Mouse (Mus musculus) lung, postnatal 0 days (tissue): ENCODE data around the gene Jph3. TPM values are rescaled to one million over a fixed set of nuclear protein-coding genes. Genes with fewer than 3 reads are reported as not detected.

Experiments
- ATAC-seq: fragments of 200-750 bp; cut with Nextera tagmentation; 2 replicates; pipeline ENCODE4 v1.8.0; 2017; ENCODE audit warnings: moderate library complexity
- DNase-seq: peaks from one replicate; pipeline ENCODE4 v3.0.0-alpha.2; 2016; ENCODE audit warnings: low spot score
- H3K27ac ChIP-seq: fragments of 300-500 bp; sonication (generic); 2 replicates; pipeline ENCODE4 v1.5.1; 2014; ENCODE audit warnings: antibody characterized with exemption, mild to moderate bottlenecking, low read length, mixed read lengths
- H3K27me3 ChIP-seq: fragments of 300-500 bp; sonication (generic); replicated peaks from 2 replicates; pipeline ENCODE4 v1.6.1; 2014; ENCODE audit warnings: low read length, mixed read lengths; ENCODE audit not compliant: insufficient read depth
- H3K36me3 ChIP-seq: fragments of 300-500 bp; sonication (generic); 2 replicates; pipeline ENCODE4 v1.6.1; 2014; ENCODE audit warnings: low read length, mixed read lengths; ENCODE audit not compliant: insufficient read depth
- H3K4me1 ChIP-seq: fragments of 300-500 bp; sonication (generic); 2 replicates; pipeline ENCODE4 v1.6.1; 2014; ENCODE audit warnings: antibody characterized with exemption, low read depth, low read length, mixed read lengths; ENCODE audit not compliant: insufficient read depth
- H3K4me2 ChIP-seq: fragments of 300-500 bp; sonication (generic); replicated peaks from 2 replicates; pipeline ENCODE4 v1.6.1; 2014; ENCODE audit warnings: low read depth, mild to moderate bottlenecking, low read length, moderate library complexity, mixed read lengths
- H3K4me3 ChIP-seq: fragments of 300-500 bp; sonication (generic); 2 replicates; pipeline ENCODE4 v1.5.1; 2014; ENCODE audit warnings: low read depth, low read length
- H3K9ac ChIP-seq: fragments of 300-500 bp; sonication (generic); replicated peaks from 2 replicates; pipeline ENCODE4 v1.6.1; 2014; ENCODE audit warnings: low read depth, mild to moderate bottlenecking
- H3K9me3 ChIP-seq: fragments of 300-500 bp; sonication (generic); 2 replicates; pipeline ENCODE4 v1.6.1; 2016; ENCODE audit warnings: low read length, mixed read lengths
- CTCF ChIP-seq: IDR thresholded peaks from 2 replicates; pipeline ENCODE4 v1.5.1; 2016; ENCODE audit warnings: antibody characterized with exemption, mild to moderate bottlenecking
- EP300 ChIP-seq: IDR thresholded peaks from 2 replicates; pipeline ENCODE4 v1.6.1; 2016; ENCODE audit warnings: antibody characterized with exemption, mild to moderate bottlenecking, control low read depth
- WGBS: fragments of 180-500 bp; shearing (Covaris S2); extraction: QIAGEN DNeasy Blood & Tissue Kit; methylation state at CpG from one replicate; pipeline ENCODE4 v1.1.7; 2014; 5-methylcytosine and 5-hydroxymethylcytosine counted together
- polyA plus RNA-seq: library from polyadenylated mRNA; unstranded; fragments of >200 nt; fragmentation: Nextera tagmentation; extraction: Ambion mirVana; gene quantifications from 2 replicates; pipeline ENCODE4 v1.2.1, GENCODE M21; 2015

The Jph3 gene
- polyA plus RNA-seq, 1 experiment from 2014 or later, result 0.08 TPM

- Histone ChIP-seq H3K9me3 (no peaks in the 10 kb centered on the region), H3K4me2 (no peak overlapping the region), H3K36me3 (no peaks in the 10 kb centered on the region), H3K27ac (no peak overlapping the region), H3K9ac (no peak overlapping the region), H3K4me1 (no peaks in the 10 kb centered on the region), H3K4me3 (no peak overlapping the region), H3K27me3 (peaks cover 10% of the 10 kb centered on the region)
- DNase-seq (no peak), ATAC-seq (no peak)
- WGBS, result 58% methylated on average over 12 of the region's 12 CpGs
- TF ChIP-seq CTCF, result no peak
- TF ChIP-seq EP300, result no peak
These were observed 5.6 kb upstream of the Jph3 start for GRCm38 (mm10) chr8:121723846-121724245.

GRCm38 (mm10) chr8:121727164-121727563 lies 2.3 kb upstream of the Jph3 start:
- Histone ChIP-seq H3K9me3 (no peaks in the 10 kb centered on the region), H3K27ac (no peak overlapping the region), H3K4me1 (no peaks in the 10 kb centered on the region), H3K27me3 (peaks cover 40% of the 10 kb centered on the region), H3K9ac (no peak overlapping the region), H3K36me3 (no peaks in the 10 kb centered on the region), H3K4me2 (no peak overlapping the region), H3K4me3 (no peak overlapping the region)
- 45% methylated on average over 3 of the region's 3 CpGs for WGBS
- DNase-seq, result no peak
- ATAC-seq, result no peak
- TF ChIP-seq CTCF (no peak), EP300 (no peak)

GRCm38 (mm10) chr8:121729754-121730153 lies 331 bp downstream of the Jph3 start:
- H3K4me3 ChIP-seq, result peak overlapping the region; percentile 26; the same call in 1 of the 2 replicates

GRCm38 (mm10) chr8:121730170-121730569 lies 747 bp downstream of the Jph3 start:
- WGBS, result 0% methylated on average over 28 of the region's 60 CpGs
- no peak for DNase-seq
- H3K4me3 ChIP-seq, result peak overlapping the region; percentile 26; the same call in 1 of the 2 replicates
- peaks cover 50% of the 10 kb centered on the region for H3K27me3 ChIP-seq
- H3K9me3 ChIP-seq, result no peaks in the 10 kb centered on the region
- H3K4me2 ChIP-seq, result peak overlapping the region; percentile 62
- H3K27ac ChIP-seq, result no peak overlapping the region
- H3K36me3 ChIP-seq, result no peaks in the 10 kb centered on the region
- H3K9ac ChIP-seq, result no peak overlapping the region
- no peaks in the 10 kb centered on the region for H3K4me1 ChIP-seq
- no peak for TF ChIP-seq CTCF
- TF ChIP-seq EP300, result no peak
- ATAC-seq, result no peak

More at GRCm38 (mm10) chr8:121729754-121730153, 331 bp downstream of the Jph3 start:
- peak overlapping the region; percentile 62 for H3K4me2 ChIP-seq
- H3K9me3 ChIP-seq, result no peaks in the 10 kb centered on the region
- ATAC-seq (no peak), DNase-seq (no peak)
- H3K27ac ChIP-seq, result no peak overlapping the region
- TF ChIP-seq CTCF (no peak), EP300 (no peak)
- 1% methylated on average over 23 of the region's 54 CpGs for WGBS
- H3K4me1 ChIP-seq, result no peaks in the 10 kb centered on the region
- peaks cover 50% of the 10 kb centered on the region for H3K27me3 ChIP-seq
- no peaks in the 10 kb centered on the region for H3K36me3 ChIP-seq
- no peak overlapping the region for H3K9ac ChIP-seq

- Histone ChIP-seq H3K9ac (no peak overlapping the region), H3K4me3 (no peak overlapping the region), H3K4me1 (no peaks in the 10 kb centered on the region), H3K4me2 (peak overlapping the region; percentile 62; the same call in 1 of the 2 replicates), H3K27ac (no peak overlapping the region), H3K9me3 (no peaks in the 10 kb centered on the region), H3K36me3 (no peaks in the 10 kb centered on the region), H3K27me3 (peaks cover 54% of the 10 kb centered on the region)
- no peak for DNase-seq
- TF ChIP-seq CTCF, result no peak
- no peak for TF ChIP-seq EP300
- no peak for ATAC-seq
- under 1% methylated on average over 36 of the region's 37 CpGs for WGBS
These were observed 1.2 kb downstream of the Jph3 start for GRCm38 (mm10) chr8:121730646-121731045.

GRCm38 (mm10) chr8:121731060-121731459 lies 1.6 kb downstream of the Jph3 start:
- ATAC-seq (no peak), DNase-seq (no peak)
- Histone ChIP-seq H3K36me3 (no peaks in the 10 kb centered on the region), H3K4me2 (no peak overlapping the region), H3K4me1 (no peaks in the 10 kb centered on the region), H3K9me3 (no peaks in the 10 kb centered on the region), H3K9ac (no peak overlapping the region), H3K27ac (no peak overlapping the region), H3K4me3 (no peak overlapping the region), H3K27me3 (peaks cover 54% of the 10 kb centered on the region)
- TF ChIP-seq CTCF (no peak), EP300 (no peak)
- 4% methylated on average over 11 of the region's 11 CpGs for WGBS
